Mouse (Mus musculus) neural tube, embryonic 12.5 days (tissue): Measurements from ENCODE around the gene Lcn6. TPM values are rescaled to one million over a fixed set of nuclear protein-coding genes. Genes with fewer than 3 reads are reported as not detected.
"Not testable (repeated sequence)": the region's sequence is repeated elsewhere in the genome, so short reads cannot be mapped to it uniquely, and the experiment has no call there.

Experiments used
- ATAC-seq: fragments of 200-750 bp; cut with Nextera tagmentation; 2 replicates; pipeline ENCODE4 v1.8.0; 2017; ENCODE audit warnings: low read depth, mild to moderate bottlenecking, moderate TSS enrichment, moderate library complexity; ENCODE audit not compliant: low FRiP score
- H3K27ac ChIP-seq: fragments of 300-500 bp; sonication (generic); 2 replicates; pipeline ENCODE4 v1.5.1; 2016
- H3K27me3 ChIP-seq: fragments of 300-500 bp; sonication (generic); replicated peaks from 2 replicates; pipeline ENCODE4 v1.6.1; 2016; ENCODE audit warnings: mild to moderate bottlenecking
- H3K36me3 ChIP-seq: fragments of 300-500 bp; sonication (generic); 2 replicates; pipeline ENCODE4 v1.6.1; 2016; ENCODE audit warnings: mild to moderate bottlenecking
- H3K4me1 ChIP-seq: fragments of 300-500 bp; sonication (generic); 2 replicates; pipeline ENCODE4 v1.6.1; 2016
- H3K4me2 ChIP-seq: fragments of 300-500 bp; sonication (generic); replicated peaks from 2 replicates; pipeline ENCODE4 v1.6.1; 2016; ENCODE audit warnings: mild to moderate bottlenecking
- H3K4me3 ChIP-seq: fragments of 300-500 bp; sonication (generic); 2 replicates; pipeline ENCODE4 v1.5.1; 2016
- H3K9ac ChIP-seq: fragments of 300-500 bp; sonication (generic); 2 replicates; pipeline ENCODE4 v1.6.1; 2016; ENCODE audit warnings: mild to moderate bottlenecking
- H3K9me3 ChIP-seq: fragments of 300-500 bp; sonication (generic); 2 replicates; pipeline ENCODE4 v1.6.1; 2016; ENCODE audit warnings: mild to moderate bottlenecking
- WGBS: fragments of 180-500 bp; shearing (Covaris S2); methylation state at CpG from one replicate; pipeline ENCODE4 v1.1.7; 2016; 5-methylcytosine and 5-hydroxymethylcytosine counted together
- polyA plus RNA-seq: library from polyadenylated mRNA; unstranded; fragments of >200 nt; fragmentation: Nextera tagmentation; extraction: Ambion mirVana; gene quantifications from 2 replicates; pipeline ENCODE4 v1.2.1, GENCODE M21; 2016

The Lcn6 gene
- polyA plus RNA-seq, 1 experiment from 2014 or later = not detected

- Histone ChIP-seq H3K4me1 (peaks cover 12% of the 10 kb centered on the region), H3K9ac (no peak overlapping the region), H3K27ac (no peak overlapping the region), H3K4me3 (no peak overlapping the region), H3K27me3 (no peaks in the 10 kb centered on the region), H3K9me3 (no peaks in the 10 kb centered on the region), H3K4me2 (peak overlapping the region; percentile 35), H3K36me3 (no peaks in the 10 kb centered on the region)
- no peak for ATAC-seq
- 76% methylated on average over 2 of the region's 2 CpGs for WGBS
These were observed 31.5 kb downstream of the Lcn6 start for GRCm38 (mm10) chr2:25708121-25708520.

GRCm38 (mm10) chr2:25709056-25709455, 32.5 kb downstream of the Lcn6 start:
- not testable (repeated sequence) for H3K4me3 ChIP-seq, ATAC-seq, H3K27ac ChIP-seq, H3K9ac ChIP-seq, H3K36me3 ChIP-seq, H3K4me2 ChIP-seq, H3K9me3 ChIP-seq, H3K27me3 ChIP-seq
- H3K4me1 ChIP-seq = peaks cover 12% of the 10 kb centered on the region
- WGBS = 88% methylated on average over 1 of the region's 1 CpGs

- ATAC-seq, H3K4me2 ChIP-seq, H3K9me3 ChIP-seq, H3K27me3 ChIP-seq, H3K36me3 ChIP-seq, H3K27ac ChIP-seq, H3K9ac ChIP-seq, H3K4me3 ChIP-seq: not testable (repeated sequence)
- peaks cover 12% of the 10 kb centered on the region for H3K4me1 ChIP-seq
- WGBS = 75% methylated on average over 2 of the region's 2 CpGs
These were observed 33.2 kb downstream of the Lcn6 start for GRCm38 (mm10) chr2:25709791-25710190.

GRCm38 (mm10) chr2:25711641-25712040, 35.1 kb downstream of the Lcn6 start:
- not testable (repeated sequence) for H3K4me3 ChIP-seq, H3K4me2 ChIP-seq, H3K9ac ChIP-seq, H3K9me3 ChIP-seq, H3K36me3 ChIP-seq, H3K27me3 ChIP-seq, H3K27ac ChIP-seq, ATAC-seq
- peaks cover 12% of the 10 kb centered on the region for H3K4me1 ChIP-seq
- WGBS = 16% methylated on average over 3 of the region's 3 CpGs

- Histone ChIP-seq H3K9me3 (no peaks in the 10 kb centered on the region), H3K27ac (no peak overlapping the region), H3K27me3 (no peaks in the 10 kb centered on the region), H3K36me3 (no peaks in the 10 kb centered on the region), H3K4me3 (no peak overlapping the region), H3K4me2 (no peak overlapping the region), H3K4me1 (no peaks in the 10 kb centered on the region), H3K9ac (no peak overlapping the region)
- ATAC-seq = no peak
These were observed 40.6 kb downstream of the Lcn6 start for GRCm38 (mm10) chr2:25717222-25717621.

Other genes with a start within 250 kb of the Lcn6 start
- gene Abca2, start 248.1 kb upstream of the Lcn6 start, polyA plus RNA-seq = 10.0 and 10.2 TPM in 2 replicates
- 1.7 and 2.3 TPM in 2 replicates for gene Clic3, start 219.9 kb upstream of the Lcn6 start, polyA plus RNA-seq
- gene Paxx, start 215.7 kb upstream of the Lcn6 start, polyA plus RNA-seq = 49.5 and 52.5 TPM in 2 replicates
- gene Ptgds, start 206.7 kb upstream of the Lcn6 start, polyA plus RNA-seq = 1.1 and 1.4 TPM in 2 replicates
- not detected in 2 replicates for gene Lcn12, start 182.9 kb upstream of the Lcn6 start, polyA plus RNA-seq
- 107 and 118 TPM in 2 replicates for gene Fbxw5, start 176.0 kb upstream of the Lcn6 start, polyA plus RNA-seq
- 5.3 and 6.1 TPM in 2 replicates for gene C8g, start 175.1 kb upstream of the Lcn6 start, polyA plus RNA-seq
- 26.9 and 28.0 TPM in 2 replicates for gene Traf2, start 129.8 kb upstream of the Lcn6 start, polyA plus RNA-seq
- 386 TPM in 2 replicates for gene Edf1, start 118.9 kb upstream of the Lcn6 start, polyA plus RNA-seq
- gene Mamdc4, start 101.9 kb upstream of the Lcn6 start, polyA plus RNA-seq = 1.7 and 4.8 TPM in 2 replicates
- 169 and 176 TPM in 2 replicates for gene Phpt1, start 101.6 kb upstream of the Lcn6 start, polyA plus RNA-seq
- 2.3 and 3.0 TPM in 2 replicates for gene Ajm1, start 95.0 kb upstream of the Lcn6 start, polyA plus RNA-seq
- gene Rabl6, start 68.3 kb upstream of the Lcn6 start, polyA plus RNA-seq = 78.3 and 82.5 TPM in 2 replicates
- 0.26 and 0.30 TPM in 2 replicates for gene Ccdc183, start 59.1 kb upstream of the Lcn6 start, polyA plus RNA-seq
- 22.7 and 24.9 TPM in 2 replicates for gene Tmem141, start 54.8 kb upstream of the Lcn6 start, polyA plus RNA-seq
- 1.2 and 1.3 TPM in 2 replicates for gene Fcna, start 48.8 kb upstream of the Lcn6 start, polyA plus RNA-seq
- gene Lcn8, start 23.7 kb upstream of the Lcn6 start, polyA plus RNA-seq = not detected in 2 replicates
- gene Lcn5, start 18.8 kb upstream of the Lcn6 start, polyA plus RNA-seq = not detected in 2 replicates
- not detected in 2 replicates for gene Lcn10, start 5.9 kb downstream of the Lcn6 start, polyA plus RNA-seq
- gene Obp2a, start 23.3 kb downstream of the Lcn6 start, polyA plus RNA-seq = not detected in 2 replicates
- 94.1 and 95.1 TPM in 2 replicates for gene Bmyc, start 30.0 kb downstream of the Lcn6 start, polyA plus RNA-seq
- gene Obp2b, start 60.2 kb downstream of the Lcn6 start, polyA plus RNA-seq = not detected in 2 replicates
- gene Lcn3, start 88.8 kb downstream of the Lcn6 start, polyA plus RNA-seq = not detected in 2 replicates
- not detected in 2 replicates for gene Lcn11, start 100.2 kb downstream of the Lcn6 start, polyA plus RNA-seq
- gene Gm13539, start 105.5 kb downstream of the Lcn6 start, polyA plus RNA-seq = not detected in 2 replicates
- not detected in 2 replicates for gene Glt6d1, start 139.1 kb downstream of the Lcn6 start, polyA plus RNA-seq
- gene Lcn9, start 146.4 kb downstream of the Lcn6 start, polyA plus RNA-seq = not detected in 2 replicates
- gene Sohlh1, start 170.5 kb downstream of the Lcn6 start, polyA plus RNA-seq = not detected in 2 replicates
- 4.4 and 5.4 TPM in 2 replicates for gene Kcnt1, start 186.9 kb downstream of the Lcn6 start, polyA plus RNA-seq